Mouse (Mus musculus) neural tube, embryonic 13.5 days (tissue): ENCODE data around the gene Rpl31. TPM values are rescaled to one million over a fixed set of nuclear protein-coding genes. Genes with fewer than 3 reads are reported as not detected.

ENCODE experiments used
- ATAC-seq: fragments of 200-750 bp; cut with Nextera tagmentation; 2 replicates; pipeline ENCODE4 v1.8.0; 2017; ENCODE audit warnings: low read depth, mild to moderate bottlenecking, moderate TSS enrichment, moderate library complexity
- H3K27ac ChIP-seq: fragments of 300-500 bp; sonication (generic); replicated peaks from 2 replicates; pipeline ENCODE4 v1.5.1; 2015; ENCODE audit warnings: moderate library complexity, mild to moderate bottlenecking, inconsistent platforms
- H3K27me3 ChIP-seq: fragments of 300-500 bp; sonication (generic); 2 replicates; pipeline ENCODE4 v1.6.1; 2015; ENCODE audit warnings: mild to moderate bottlenecking, inconsistent platforms
- H3K36me3 ChIP-seq: fragments of 300-500 bp; sonication (generic); 2 replicates; pipeline ENCODE4 v1.6.1; 2015; ENCODE audit warnings: mild to moderate bottlenecking, inconsistent platforms
- H3K4me1 ChIP-seq: fragments of 300-500 bp; sonication (generic); replicated peaks from 2 replicates; pipeline ENCODE4 v1.6.1; 2015; ENCODE audit warnings: inconsistent platforms
- H3K4me2 ChIP-seq: fragments of 300-500 bp; sonication (generic); 2 replicates; pipeline ENCODE4 v1.6.1; 2015; ENCODE audit warnings: inconsistent platforms, mild to moderate bottlenecking, moderate library complexity
- H3K4me3 ChIP-seq: fragments of 300-500 bp; sonication (generic); 2 replicates; pipeline ENCODE4 v1.5.1; 2015; ENCODE audit warnings: mild to moderate bottlenecking, inconsistent platforms
- H3K9ac ChIP-seq: fragments of 300-500 bp; sonication (generic); 2 replicates; pipeline ENCODE4 v1.6.1; 2015; ENCODE audit warnings: moderate library complexity, mild to moderate bottlenecking, inconsistent platforms
- H3K9me3 ChIP-seq: fragments of 300-500 bp; sonication (generic); 2 replicates; pipeline ENCODE4 v1.6.1; 2016; ENCODE audit warnings: inconsistent platforms
- WGBS: fragments of 180-500 bp; shearing (Covaris S2); methylation state at CpG from one replicate; pipeline ENCODE4 v1.1.7; 2015; 5-methylcytosine and 5-hydroxymethylcytosine counted together
- polyA plus RNA-seq: library from polyadenylated mRNA; unstranded; fragments of >200 nt; fragmentation: Nextera tagmentation; extraction: Ambion mirVana; gene quantifications from 2 replicates; pipeline ENCODE4 v1.2.1, GENCODE M21; 2015

Gene Rpl31
- polyA plus RNA-seq, 1 experiment from 2014 or later = 382 TPM

DNA sequence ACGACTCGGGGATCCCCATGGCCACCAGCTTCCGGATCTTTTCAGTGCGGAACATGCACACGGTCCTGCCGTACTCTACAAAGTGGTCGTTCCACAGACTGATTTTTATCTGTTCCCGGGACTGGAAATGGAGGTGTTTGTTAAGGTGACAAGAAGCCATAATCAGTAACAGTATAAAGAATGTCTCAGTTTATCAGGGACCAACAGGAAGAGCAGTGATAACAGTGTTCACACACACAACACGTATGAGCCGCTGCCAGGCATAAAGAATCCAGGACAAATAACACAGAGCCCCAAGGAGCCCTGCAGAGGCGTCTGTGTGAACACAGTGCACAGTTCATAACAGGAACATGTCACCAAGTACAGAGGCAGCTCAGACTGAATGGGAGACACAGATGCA, 21.7 kb downstream of the Rpl31 start:
- H3K9me3 ChIP-seq = no peaks in the 10 kb centered on the region
- no peak overlapping the region for H3K9ac ChIP-seq
- no peak overlapping the region for H3K4me2 ChIP-seq
- no peak overlapping the region for H3K27ac ChIP-seq
- 0 out of 2 replicates have a peak, but pooled peaks cover 7% of the 10 kb centered on the region for H3K36me3 ChIP-seq
- no peak for ATAC-seq
- H3K27me3 ChIP-seq = no peaks in the 10 kb centered on the region
- no peak overlapping the region for H3K4me3 ChIP-seq
- H3K4me1 ChIP-seq = peaks cover 7% of the 10 kb centered on the region; the same call in 1 of the 2 replicates
- 91% methylated on average over 11 of the region's 11 CpGs for WGBS

DNA sequence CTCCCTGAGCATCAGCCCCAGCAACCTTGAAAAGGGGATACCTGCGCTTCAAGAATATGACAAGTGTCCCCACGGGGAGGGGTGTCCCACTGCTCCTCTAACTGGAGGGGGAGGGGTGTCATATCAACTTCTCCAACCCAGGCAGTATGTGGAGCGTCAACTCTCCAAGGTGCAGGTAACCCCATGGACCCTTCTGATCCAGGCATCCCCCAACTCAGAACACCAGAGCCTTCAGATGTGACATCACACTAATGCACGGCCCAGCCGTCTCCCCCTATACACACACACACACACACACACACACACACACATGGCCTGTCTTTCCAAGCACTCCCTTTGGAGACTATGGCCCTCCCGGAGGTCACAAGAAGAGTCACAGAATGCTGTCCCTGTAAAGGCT, 24.0 kb downstream of the Rpl31 start:
- no peaks in the 10 kb centered on the region for H3K9me3 ChIP-seq
- H3K4me3 ChIP-seq = no peak overlapping the region
- no peak overlapping the region for H3K27ac ChIP-seq
- no peak overlapping the region for H3K4me2 ChIP-seq
- H3K9ac ChIP-seq = no peak overlapping the region
- H3K4me1 ChIP-seq = peaks cover 7% of the 10 kb centered on the region; the same call in 1 of the 2 replicates
- no peak for ATAC-seq
- H3K27me3 ChIP-seq = no peaks in the 10 kb centered on the region
- no peaks in the 10 kb centered on the region for H3K36me3 ChIP-seq
- WGBS = 85% methylated on average over 6 of the region's 6 CpGs

DNA sequence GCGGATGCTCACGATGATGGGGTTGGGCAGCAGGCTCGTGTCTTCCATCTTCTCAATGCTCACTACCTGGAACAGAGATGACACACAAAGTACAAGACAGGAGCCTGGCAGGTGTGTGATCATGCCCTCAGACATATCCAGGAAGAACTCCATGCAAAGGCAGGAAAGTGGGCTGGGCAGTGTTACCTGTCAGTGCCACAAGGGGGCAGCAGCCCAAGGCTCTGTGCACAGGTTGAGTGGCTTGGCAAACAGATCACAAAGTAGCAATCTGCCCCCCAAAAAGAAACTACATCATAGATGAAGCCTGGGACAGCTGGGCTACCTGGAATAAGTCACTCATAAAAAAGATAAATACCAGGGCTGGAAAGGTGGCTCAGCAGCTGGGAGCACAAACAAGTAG, 24.5 kb downstream of the Rpl31 start:
- peaks cover 7% of the 10 kb centered on the region; the same call in 1 of the 2 replicates for H3K4me1 ChIP-seq
- H3K27me3 ChIP-seq = no peaks in the 10 kb centered on the region
- no peak overlapping the region for H3K4me2 ChIP-seq
- no peak overlapping the region for H3K9ac ChIP-seq
- no peak overlapping the region for H3K27ac ChIP-seq
- H3K9me3 ChIP-seq = peaks cover under 1% of the 10 kb centered on the region; the same call in 1 of the 2 replicates
- no peak overlapping the region for H3K4me3 ChIP-seq
- H3K36me3 ChIP-seq = 0 out of 2 replicates have a peak, but pooled peaks cover under 1% of the 10 kb centered on the region
- ATAC-seq = peak; percentile 57; the same call in 1 of the 2 replicates
- 63% methylated on average over 3 of the region's 3 CpGs for WGBS

DNA sequence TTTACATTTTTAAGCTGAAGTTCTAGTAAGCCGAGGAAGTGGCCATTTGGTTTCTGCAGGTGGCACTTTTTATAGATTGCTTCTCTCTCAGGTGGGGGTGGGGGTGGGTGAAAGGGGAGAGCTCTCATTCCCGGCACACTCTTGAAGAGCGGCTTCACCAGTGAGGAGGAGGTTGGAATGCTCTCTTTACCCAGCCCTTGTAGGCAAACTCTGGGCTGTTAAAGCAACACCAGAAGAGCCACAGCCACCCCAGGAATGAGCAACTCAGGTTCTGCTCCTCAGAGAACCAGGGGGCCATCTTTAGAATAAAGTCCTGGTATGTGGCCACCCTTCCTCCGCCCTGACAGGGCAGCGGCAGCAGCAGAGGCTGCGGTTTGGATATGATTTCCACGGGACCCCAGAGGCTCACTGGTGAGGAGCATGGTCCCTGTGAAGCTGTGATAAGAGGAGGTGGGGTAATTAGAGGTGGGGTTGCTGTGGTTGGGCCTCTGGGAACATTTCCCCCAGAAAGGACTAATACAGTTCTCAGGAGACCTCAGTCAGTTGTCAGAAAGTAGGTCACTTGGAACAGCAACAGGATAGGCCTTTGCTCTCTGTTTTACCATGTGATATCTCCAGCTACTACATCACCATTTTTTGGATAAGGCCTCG, 25.7 kb downstream of the Rpl31 start:
- no peak for ATAC-seq
- Histone ChIP-seq H3K9me3 (peaks cover 4% of the 10 kb centered on the region; the same call in 1 of the 2 replicates), H3K9ac (no peak overlapping the region), H3K36me3 (0 out of 2 replicates have a peak, but pooled peaks cover 7% of the 10 kb centered on the region), H3K4me1 (peaks cover 7% of the 10 kb centered on the region; the same call in 1 of the 2 replicates), H3K4me3 (no peak overlapping the region), H3K27me3 (no peaks in the 10 kb centered on the region), H3K4me2 (no peak overlapping the region), H3K27ac (no peak overlapping the region)
- 86% methylated on average over 8 of the region's 8 CpGs for WGBS

DNA sequence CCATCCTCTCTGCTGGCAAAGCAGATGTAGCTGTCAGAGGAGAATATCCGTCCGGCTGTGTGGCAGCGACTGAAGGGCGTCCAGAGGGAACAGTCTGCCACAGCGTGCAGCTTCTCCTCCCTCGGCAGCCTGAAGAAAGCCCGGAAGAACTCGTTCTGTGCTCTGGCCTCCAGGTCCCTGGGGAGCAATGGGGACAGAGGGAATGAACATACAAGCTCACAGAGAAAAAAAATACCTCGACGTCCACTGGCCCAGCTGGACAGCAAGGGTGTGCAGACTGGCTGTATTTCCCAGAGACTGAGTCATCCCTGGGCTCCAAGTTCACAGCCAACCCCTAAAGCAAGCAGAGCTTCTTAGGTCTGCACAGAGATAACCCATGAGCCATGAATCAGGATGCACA, 26.5 kb downstream of the Rpl31 start:
- WGBS = 46% methylated on average over 10 of the region's 10 CpGs
- H3K4me1 ChIP-seq = peaks cover 7% of the 10 kb centered on the region; the same call in 1 of the 2 replicates
- peaks cover 4% of the 10 kb centered on the region; the same call in 1 of the 2 replicates for H3K9me3 ChIP-seq
- no peak for ATAC-seq
- H3K27ac ChIP-seq = no peak overlapping the region
- no peak overlapping the region for H3K4me3 ChIP-seq
- H3K4me2 ChIP-seq = no peak overlapping the region
- H3K9ac ChIP-seq = no peak overlapping the region
- 0 out of 2 replicates have a peak, but pooled peaks cover 7% of the 10 kb centered on the region for H3K36me3 ChIP-seq
- no peaks in the 10 kb centered on the region for H3K27me3 ChIP-seq

DNA sequence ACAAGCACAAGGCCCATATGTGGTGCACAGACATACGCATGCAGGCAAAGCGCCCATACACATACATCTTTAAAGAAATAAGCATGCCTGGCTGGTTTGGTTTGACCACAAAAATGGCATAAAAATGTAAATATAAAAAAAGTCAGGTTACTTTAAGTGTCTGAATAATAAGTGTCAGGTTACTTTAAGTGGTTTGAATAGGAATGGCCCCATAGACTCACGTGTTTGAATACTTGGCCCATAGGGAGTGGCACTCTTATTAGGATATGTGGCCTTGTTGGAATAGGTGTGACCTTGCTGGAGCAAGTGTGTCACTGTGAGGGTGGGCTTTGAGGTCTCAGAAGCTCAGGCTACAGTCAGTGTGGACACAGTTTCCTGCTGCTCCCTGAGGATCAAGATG, 27.0 kb downstream of the Rpl31 start:
- H3K27me3 ChIP-seq = no peaks in the 10 kb centered on the region
- no peak for ATAC-seq
- WGBS = 87% methylated on average over 3 of the region's 3 CpGs

DNA sequence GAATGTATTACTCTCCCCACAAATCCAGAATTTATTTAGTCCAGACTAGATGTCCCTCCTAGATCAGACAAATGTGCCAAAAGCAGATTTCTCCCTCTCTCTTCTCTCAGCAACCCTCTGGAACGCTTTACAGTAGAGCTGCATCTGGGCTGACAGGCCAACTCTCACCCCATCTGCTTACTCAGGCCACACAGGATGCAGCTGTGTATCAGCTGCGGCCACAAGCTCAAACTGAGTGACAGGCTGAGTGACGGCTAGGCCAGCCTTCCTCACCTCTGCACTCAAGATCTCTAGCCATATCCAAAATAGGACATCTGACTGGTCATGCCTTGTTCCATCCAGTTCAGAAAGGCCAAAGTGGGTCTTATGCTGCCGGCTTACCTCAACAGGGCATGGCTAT, 28.7 kb downstream of the Rpl31 start:
- Histone ChIP-seq H3K9ac (no peak overlapping the region), H3K4me2 (no peak overlapping the region), H3K27ac (no peak overlapping the region), H3K4me3 (no peak overlapping the region), H3K36me3 (0 out of 2 replicates have a peak, but pooled peaks cover 7% of the 10 kb centered on the region), H3K4me1 (peaks cover 7% of the 10 kb centered on the region; the same call in 1 of the 2 replicates), H3K9me3 (peaks cover 4% of the 10 kb centered on the region; the same call in 1 of the 2 replicates), H3K27me3 (no peaks in the 10 kb centered on the region)
- 78% methylated on average over 4 of the region's 4 CpGs for WGBS
- no peak for ATAC-seq

More for the DNA sequence above, 27.0 kb downstream of the Rpl31 start:
- Histone ChIP-seq H3K4me1 (peaks cover 7% of the 10 kb centered on the region; the same call in 1 of the 2 replicates), H3K9ac (no peak overlapping the region), H3K9me3 (peaks cover 4% of the 10 kb centered on the region; the same call in 1 of the 2 replicates), H3K4me2 (no peak overlapping the region), H3K4me3 (no peak overlapping the region), H3K27ac (no peak overlapping the region), H3K36me3 (0 out of 2 replicates have a peak, but pooled peaks cover 7% of the 10 kb centered on the region)

DNA sequence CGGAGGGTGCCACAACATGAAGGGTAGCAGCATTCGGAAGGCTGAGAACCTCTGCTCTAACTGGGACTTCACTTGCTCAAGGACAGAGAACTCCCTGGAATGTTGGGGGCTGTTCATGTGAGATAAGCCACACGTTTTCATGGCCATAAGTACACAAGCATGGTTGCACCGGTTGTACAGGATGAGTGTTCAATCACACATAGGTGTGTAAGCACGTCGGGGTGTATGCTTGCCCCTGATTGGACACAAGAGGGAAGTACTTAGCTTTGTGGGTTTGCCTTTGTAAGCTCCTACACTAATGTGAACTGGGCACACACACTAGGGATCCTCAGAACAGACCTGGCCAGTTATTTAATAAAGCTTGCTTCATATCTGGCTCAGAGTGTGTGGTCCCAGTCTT, 30.6 kb downstream of the Rpl31 start:
- H3K4me2 ChIP-seq = no peak overlapping the region
- H3K27ac ChIP-seq = no peak overlapping the region
- no peak overlapping the region for H3K9ac ChIP-seq
- H3K9me3 ChIP-seq = peaks cover 4% of the 10 kb centered on the region; the same call in 1 of the 2 replicates
- no peaks in the 10 kb centered on the region for H3K27me3 ChIP-seq
- no peak overlapping the region for H3K4me3 ChIP-seq
- peaks cover 12% of the 10 kb centered on the region for H3K36me3 ChIP-seq
- ATAC-seq = no peak
- H3K4me1 ChIP-seq = peaks cover 7% of the 10 kb centered on the region; the same call in 1 of the 2 replicates
- 93% methylated on average over 6 of the region's 6 CpGs for WGBS

DNA sequence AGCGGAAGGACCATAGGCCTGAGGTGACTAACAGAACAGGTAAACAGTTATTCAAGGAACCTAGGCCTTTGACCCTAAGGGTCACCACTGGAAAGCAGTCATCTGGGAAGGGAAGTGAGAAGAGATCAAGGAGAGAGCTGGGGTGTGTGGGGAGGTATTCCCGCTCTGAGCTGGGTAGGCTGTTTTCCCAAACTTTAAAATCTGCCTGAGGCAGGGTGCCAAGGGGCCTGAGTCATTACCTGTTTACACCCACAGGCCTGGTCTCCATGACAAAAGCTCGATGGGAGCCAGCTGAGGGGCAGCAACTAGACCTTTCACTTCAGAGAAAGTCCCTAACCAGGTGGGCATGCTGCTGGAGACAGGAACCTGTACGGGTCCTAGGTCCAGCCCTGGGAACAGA, 31.6 kb downstream of the Rpl31 start:
- Histone ChIP-seq H3K27ac (no peak overlapping the region), H3K9me3 (peaks cover 4% of the 10 kb centered on the region; the same call in 1 of the 2 replicates), H3K9ac (no peak overlapping the region), H3K4me3 (no peak overlapping the region), H3K27me3 (no peaks in the 10 kb centered on the region), H3K4me1 (0 out of 2 replicates have a peak, but pooled peaks cover 1% of the 10 kb centered on the region), H3K4me2 (no peak overlapping the region), H3K36me3 (peaks cover 12% of the 10 kb centered on the region)
- no peak for ATAC-seq
- 79% methylated on average over 4 of the region's 4 CpGs for WGBS

DNA sequence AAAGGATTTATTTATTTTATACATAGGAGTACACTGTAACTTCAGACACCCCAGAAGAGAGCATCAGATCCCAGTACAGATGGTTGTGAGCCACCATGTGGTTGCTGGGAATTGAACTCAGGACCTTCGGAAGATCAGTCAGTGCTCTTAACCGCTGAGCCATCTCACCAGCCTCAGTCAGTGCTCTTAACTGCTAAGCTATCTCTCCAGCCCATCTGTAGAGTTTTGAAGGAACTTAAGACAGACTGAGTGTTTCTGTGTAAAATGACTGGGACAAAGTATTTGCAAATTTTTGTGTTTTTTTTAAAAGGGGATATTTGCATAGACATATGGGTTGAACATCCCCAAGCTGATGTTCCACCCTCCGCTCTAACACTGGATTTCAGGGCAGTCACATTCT, 32.5 kb downstream of the Rpl31 start:
- no peak overlapping the region for H3K4me2 ChIP-seq
- no peak overlapping the region for H3K27ac ChIP-seq
- 89% methylated on average over 3 of the region's 3 CpGs for WGBS
- no peak overlapping the region for H3K9ac ChIP-seq
- no peak overlapping the region for H3K4me3 ChIP-seq
- H3K27me3 ChIP-seq = no peaks in the 10 kb centered on the region
- peaks cover 4% of the 10 kb centered on the region; the same call in 1 of the 2 replicates for H3K9me3 ChIP-seq
- peaks cover 12% of the 10 kb centered on the region for H3K36me3 ChIP-seq
- H3K4me1 ChIP-seq = no peaks in the 10 kb centered on the region
- no peak for ATAC-seq

DNA sequence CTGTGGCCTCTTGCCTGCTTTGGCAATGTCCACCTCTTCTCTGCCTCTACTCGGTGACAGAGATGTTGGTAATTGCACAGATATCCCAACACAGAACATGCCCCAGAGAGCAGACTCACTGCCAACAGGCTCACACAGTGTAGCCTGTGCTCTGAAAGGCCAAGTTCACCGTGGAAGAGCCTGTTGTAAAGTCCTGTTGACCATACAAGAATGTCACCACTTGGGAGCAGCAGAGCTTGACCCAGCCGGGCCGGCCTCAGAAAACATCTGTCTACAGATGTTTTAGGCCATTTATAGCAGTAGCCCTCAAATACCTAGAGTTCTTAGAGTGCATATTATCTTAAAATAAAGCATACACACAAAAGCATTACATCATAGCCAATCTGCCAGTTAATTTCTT, 39.5 kb downstream of the Rpl31 start:
- WGBS = 76% methylated on average over 4 of the region's 4 CpGs
- Histone ChIP-seq H3K9ac (no peak overlapping the region), H3K4me2 (no peak overlapping the region), H3K9me3 (no peaks in the 10 kb centered on the region), H3K4me3 (no peak overlapping the region), H3K4me1 (peaks cover 13% of the 10 kb centered on the region), H3K27ac (no peak overlapping the region), H3K36me3 (peaks cover 4% of the 10 kb centered on the region), H3K27me3 (no peaks in the 10 kb centered on the region)
- no peak for ATAC-seq

DNA sequence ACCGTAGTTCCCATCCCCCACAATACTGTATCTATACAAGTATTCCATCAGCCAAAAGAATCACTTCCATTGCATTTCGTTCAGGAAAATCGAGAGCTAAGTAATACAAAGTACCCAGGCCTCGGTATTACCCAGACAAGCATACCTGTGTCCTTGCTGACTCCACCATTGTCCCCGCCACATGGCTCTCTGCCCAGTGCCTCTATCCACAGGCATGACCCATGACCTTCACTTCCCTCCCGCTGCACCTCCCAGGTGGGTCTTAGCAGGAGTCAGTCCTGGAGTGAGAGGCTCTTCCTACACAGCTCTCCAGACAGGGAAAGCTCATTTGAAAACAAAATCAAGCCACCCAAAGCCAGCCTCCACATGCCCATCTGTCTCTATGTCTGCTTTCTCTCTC, 40.5 kb downstream of the Rpl31 start:
- WGBS = 91% methylated on average over 6 of the region's 6 CpGs
- Histone ChIP-seq H3K4me1 (peaks cover 16% of the 10 kb centered on the region), H3K27ac (no peak overlapping the region), H3K4me2 (no peak overlapping the region), H3K27me3 (no peaks in the 10 kb centered on the region), H3K9me3 (no peaks in the 10 kb centered on the region), H3K9ac (no peak overlapping the region), H3K36me3 (no peaks in the 10 kb centered on the region), H3K4me3 (no peak overlapping the region)
- no peak for ATAC-seq
